Mouse (Mus musculus): ENCODE data around the gene Tm9sf4.

- TF ChIP-seq CTCF (IDR thresholded peaks at IDR 0.05; ENCODE audit: control insufficient read depth, insufficient read depth, insufficient replicate concordance, low read depth, low read length) (no peak), POLR2A (IDR thresholded peaks at IDR 0.05; ENCODE audit: control insufficient read depth, low read depth, low read length) (no peak)
These were observed 47.0 kb downstream of the Tm9sf4 start for GRCm38 (mm10) chr2:153208149-153208548.
